Mouse (Mus musculus) spleen, adult 2 months (tissue): ENCODE measurements around the gene Cep295nl. TPM values are rescaled to one million over a fixed set of nuclear protein-coding genes. Genes with fewer than 3 reads are reported as not detected.
A peak's percentile ranks its signal among the peaks of the same experiment; 100 is the strongest.
"Not testable (repeated sequence)": the region's sequence is repeated elsewhere in the genome, so short reads cannot be mapped to it uniquely, and the experiment has no call there.

Source experiments
- DNase-seq, 2 experiments: peaks; one replicate each; pipeline versions ENCODE4 v3.0.0 to v3.0.0-alpha.2; 2012 to 2021; ENCODE audit warnings: low spot score in 2 of 2, low read depth in 1 of 2
- H3K27ac ChIP-seq: fragments of 200-500 bp; 2 replicates; pipeline ENCODE4 v1.5.1; 2012; ENCODE audit warnings: low read length, inconsistent platforms; ENCODE audit not compliant: insufficient read depth
- H3K27me3 ChIP-seq: fragments of 200-500 bp; 2 replicates; pipeline ENCODE4 v1.6.1; 2012; ENCODE audit warnings: mild to moderate bottlenecking, moderate library complexity, low read length, inconsistent platforms; ENCODE audit not compliant: control insufficient read depth, insufficient read depth
- H3K36me3 ChIP-seq: fragments of 200-500 bp; 2 replicates; pipeline ENCODE4 v1.6.1; 2012; ENCODE audit warnings: mild to moderate bottlenecking, low read length, inconsistent platforms; ENCODE audit not compliant: control insufficient read depth, insufficient read depth
- H3K4me1 ChIP-seq: fragments of 200-500 bp; 2 replicates; pipeline ENCODE4 v1.6.1; 2011; ENCODE audit warnings: inconsistent platforms; ENCODE audit not compliant: control insufficient read depth, insufficient read depth, insufficient read length
- H3K4me3 ChIP-seq: fragments of 200-500 bp; 2 replicates; pipeline ENCODE4 v1.5.1; 2011; ENCODE audit warnings: mild to moderate bottlenecking, inconsistent platforms; ENCODE audit not compliant: insufficient read depth, insufficient read length; ENCODE audit errors: extremely low read depth
- CTCF ChIP-seq: fragments of 200-500 bp; IDR thresholded peaks from 2 replicates; pipeline ENCODE4 v1.5.1; 2011; ENCODE audit warnings: mild to moderate bottlenecking, inconsistent platforms; ENCODE audit not compliant: insufficient read depth, insufficient read length, insufficient replicate concordance; ENCODE audit errors: extremely low read depth
- POLR2A ChIP-seq: fragments of 200-500 bp; IDR thresholded peaks from 2 replicates; pipeline ENCODE4 v1.6.1; 2011; ENCODE audit warnings: low read depth, low read length, inconsistent platforms
- WGBS: fragments of 180-500 bp; shearing (Covaris S2); methylation state at CpG from one replicate; pipeline ENCODE4 v1.1.7; 2018; 5-methylcytosine and 5-hydroxymethylcytosine counted together
- polyA plus RNA-seq: library from polyadenylated mRNA; depleted of rRNA; stranded (reverse); fragments of >200 nt; gene quantifications from 2 replicates; pipeline ENCODE4 v1.2.3, GENCODE M21; 2012; rRNA removed

The Cep295nl gene
- not detected in 2 replicates for polyA plus RNA-seq

- TF ChIP-seq CTCF: no peak
- TF ChIP-seq POLR2A: no peak
- no peaks in the 10 kb centered on the region for H3K36me3 ChIP-seq
- H3K27ac ChIP-seq: no peak within 1 kb of the TSS
- H3K4me3 ChIP-seq: no peak within 1 kb of the TSS
- H3K4me1 ChIP-seq: peaks cover 8% of the 10 kb centered on the region; the same call in 1 of the 2 replicates
- no peaks in the 10 kb centered on the region for H3K27me3 ChIP-seq
- 77% methylated on average over 7 of the region's 7 CpGs for WGBS
- DNase-seq: peak in 1 of 2 experiments; percentile 51
Observed at GRCm38 (mm10) chr11:118342400-118342981, at the start of gene Cep295nl. Gene Cep295nl (minus strand): TSS chr11:118342500.

GRCm38 (mm10) chr11:118387816-118388215, 45.5 kb upstream of the Cep295nl start:
- not testable (repeated sequence) for H3K4me1 ChIP-seq, H3K36me3 ChIP-seq, H3K27me3 ChIP-seq, H3K4me3 ChIP-seq, DNase-seq, H3K27ac ChIP-seq
- WGBS: 88% methylated on average over 13 of the region's 13 CpGs

- TF ChIP-seq CTCF (peak; percentile 85), POLR2A (no peak)
- WGBS: 41% methylated on average over 11 of the region's 11 CpGs
- Histone ChIP-seq H3K4me1 (no peaks in the 10 kb centered on the region; the same call in 1 of the 2 replicates), H3K36me3 (no peaks in the 10 kb centered on the region), H3K27ac (no peak overlapping the region), H3K4me3 (no peak overlapping the region), H3K27me3 (no peaks in the 10 kb centered on the region)
- peak; percentile 31 to 70 for DNase-seq
Observed at GRCm38 (mm10) chr11:118379251-118380009, 37.1 kb upstream of the Cep295nl start.

GRCm38 (mm10) chr11:118378656-118379055, 36.4 kb upstream of the Cep295nl start:
- 87% methylated on average over 6 of the region's 6 CpGs for WGBS
- no peaks in the 10 kb centered on the region; the same call in 1 of the 2 replicates for H3K4me1 ChIP-seq
- TF ChIP-seq CTCF: no peak
- TF ChIP-seq POLR2A: no peak
- no peaks in the 10 kb centered on the region for H3K27me3 ChIP-seq
- H3K27ac ChIP-seq: no peak overlapping the region
- H3K4me3 ChIP-seq: no peak overlapping the region
- no peak for DNase-seq
- H3K36me3 ChIP-seq: no peaks in the 10 kb centered on the region

- not testable (repeated sequence) for H3K27me3 ChIP-seq, DNase-seq, H3K27ac ChIP-seq, H3K4me1 ChIP-seq, H3K36me3 ChIP-seq, H3K4me3 ChIP-seq
Observed at GRCm38 (mm10) chr11:118376323-118376722, 34.0 kb upstream of the Cep295nl start.

GRCm38 (mm10) chr11:118375881-118376280, 33.6 kb upstream of the Cep295nl start:
- DNase-seq: no peak
- Histone ChIP-seq H3K27ac (no peak overlapping the region), H3K4me3 (no peak overlapping the region), H3K27me3 (no peaks in the 10 kb centered on the region), H3K4me1 (no peaks in the 10 kb centered on the region; the same call in 1 of the 2 replicates), H3K36me3 (no peaks in the 10 kb centered on the region)
- WGBS: 85% methylated on average over 5 of the region's 5 CpGs
- TF ChIP-seq CTCF (no peak), POLR2A (no peak)

GRCm38 (mm10) chr11:118375461-118375860, 33.2 kb upstream of the Cep295nl start:
- Histone ChIP-seq H3K27ac (no peak overlapping the region), H3K27me3 (no peaks in the 10 kb centered on the region), H3K36me3 (no peaks in the 10 kb centered on the region), H3K4me1 (no peaks in the 10 kb centered on the region; the same call in 1 of the 2 replicates), H3K4me3 (no peak overlapping the region)
- TF ChIP-seq POLR2A: no peak
- TF ChIP-seq CTCF: no peak
- 85% methylated on average over 8 of the region's 8 CpGs for WGBS
- DNase-seq: no peak
